Mouse (Mus musculus): ENCODE measurements at regions not wholly inside any gene's neighbourhood (a gene's known extent, or its start where the extent isn't known, plus 50 kb on each side); places are given as distances from the start of the nearest gene placed in this dataset.

GRCm38 (mm10) chr3:80025795-80026194 is 141.5 kb downstream of the Fam198b start:
- Histone ChIP-seq H3K9me3 (ENCODE audit: control insufficient read depth, low read length) (no peaks in the 10 kb centered on the region), H3K27ac (ENCODE audit: low read depth, low read length) (no peak overlapping the region), H3K4me2 (no peak overlapping the region), H3K27me3 (replicated peaks; ENCODE audit: control insufficient read depth, insufficient read depth, low read length) (no peaks in the 10 kb centered on the region), H3K36me3 (ENCODE audit: control insufficient read depth, insufficient read depth, low read length) (no peaks in the 10 kb centered on the region), H3K4me3 (ENCODE audit: low read depth, low read length) (no peak overlapping the region), H3K9ac (ENCODE audit: low read depth, low read length) (no peak overlapping the region), H3K4me1 (replicated peaks; ENCODE audit: control insufficient read depth, insufficient read depth, low read length) (no peaks in the 10 kb centered on the region)
- WGBS, result 84% methylated on average over 1 of the region's 1 CpGs
- ATAC-seq (replicated peaks; ENCODE audit: low FRiP score) (no peak), DNase-seq (ENCODE audit: low spot score) (no peak)

- WGBS, result 90% methylated on average over 3 of the region's 3 CpGs
- DNase-seq (ENCODE audit: low spot score), result no peak
- Histone ChIP-seq H3K27me3 (replicated peaks; ENCODE audit: control insufficient read depth, insufficient read depth, low read length) (no peaks in the 10 kb centered on the region), H3K9me3 (ENCODE audit: control insufficient read depth, low read length) (no peaks in the 10 kb centered on the region), H3K9ac (ENCODE audit: low read depth, low read length) (no peak overlapping the region), H3K4me2 (no peak overlapping the region), H3K4me3 (ENCODE audit: low read depth, low read length) (no peak overlapping the region), H3K36me3 (ENCODE audit: control insufficient read depth, insufficient read depth, low read length) (no peaks in the 10 kb centered on the region), H3K4me1 (replicated peaks; ENCODE audit: control insufficient read depth, insufficient read depth, low read length) (no peaks in the 10 kb centered on the region), H3K27ac (ENCODE audit: low read depth, low read length) (no peak overlapping the region)
- ATAC-seq (replicated peaks; ENCODE audit: low FRiP score), result no peak
Measured at GRCm38 (mm10) chr3:80033071-80033470, 148.7 kb downstream of the Fam198b start.

- H3K4me1 ChIP-seq (replicated peaks; ENCODE audit: control insufficient read depth, insufficient read depth, low read length), result no peaks in the 10 kb centered on the region
- H3K9ac ChIP-seq (ENCODE audit: low read depth, low read length), result no peak overlapping the region
- DNase-seq (ENCODE audit: low spot score) (no peak), ATAC-seq (replicated peaks; ENCODE audit: low FRiP score) (no peak)
- no peak overlapping the region for H3K27ac ChIP-seq (ENCODE audit: low read depth, low read length)
- no peak overlapping the region for H3K4me2 ChIP-seq
- WGBS, result 76% methylated on average over 11 of the region's 11 CpGs
- no peak overlapping the region for H3K4me3 ChIP-seq (ENCODE audit: low read depth, low read length)
- H3K27me3 ChIP-seq (replicated peaks; ENCODE audit: control insufficient read depth, insufficient read depth, low read length), result no peaks in the 10 kb centered on the region
- no peaks in the 10 kb centered on the region for H3K9me3 ChIP-seq (ENCODE audit: control insufficient read depth, low read length)
- no peaks in the 10 kb centered on the region for H3K36me3 ChIP-seq (ENCODE audit: control insufficient read depth, insufficient read depth, low read length)
Measured at GRCm38 (mm10) chr3:80038553-80039129, 154.3 kb downstream of the Fam198b start.

GRCm38 (mm10) chr3:80042756-80043484 is 158.6 kb downstream of the Fam198b start:
- DNase-seq (ENCODE audit: low spot score), result no peak
- Histone ChIP-seq H3K4me1 (replicated peaks; ENCODE audit: control insufficient read depth, insufficient read depth, low read length) (no peaks in the 10 kb centered on the region), H3K9ac (ENCODE audit: low read depth, low read length) (no peak overlapping the region), H3K9me3 (ENCODE audit: control insufficient read depth, low read length) (no peaks in the 10 kb centered on the region), H3K4me3 (ENCODE audit: low read depth, low read length) (no peak overlapping the region), H3K27ac (ENCODE audit: low read depth, low read length) (no peak overlapping the region), H3K4me2 (no peak overlapping the region), H3K27me3 (replicated peaks; ENCODE audit: control insufficient read depth, insufficient read depth, low read length) (no peaks in the 10 kb centered on the region), H3K36me3 (ENCODE audit: control insufficient read depth, insufficient read depth, low read length) (no peaks in the 10 kb centered on the region)
- 91% methylated on average over 5 of the region's 5 CpGs for WGBS
- no peak for ATAC-seq (replicated peaks; ENCODE audit: low FRiP score)

GRCm38 (mm10) chr3:80049495-80050225 is 165.3 kb downstream of the Fam198b start:
- H3K27ac ChIP-seq (ENCODE audit: low read depth, low read length), result no peak overlapping the region

GRCm38 (mm10) chr3:80050920-80051319 is 166.6 kb downstream of the Fam198b start:
- H3K27ac ChIP-seq (ENCODE audit: low read depth, low read length), result no peak overlapping the region
- WGBS, result 65% methylated on average over 4 of the region's 4 CpGs
- H3K9me3 ChIP-seq (ENCODE audit: control insufficient read depth, low read length), result no peaks in the 10 kb centered on the region

More at GRCm38 (mm10) chr3:80049495-80050225, 165.3 kb downstream of the Fam198b start:
- H3K9ac ChIP-seq (ENCODE audit: low read depth, low read length), result no peak overlapping the region
- ATAC-seq (replicated peaks; ENCODE audit: low FRiP score) (no peak), DNase-seq (ENCODE audit: low spot score) (no peak)
- no peaks in the 10 kb centered on the region for H3K9me3 ChIP-seq (ENCODE audit: control insufficient read depth, low read length)
- no peaks in the 10 kb centered on the region for H3K36me3 ChIP-seq (ENCODE audit: control insufficient read depth, insufficient read depth, low read length)
- H3K4me1 ChIP-seq (replicated peaks; ENCODE audit: control insufficient read depth, insufficient read depth, low read length), result peaks cover 9% of the 10 kb centered on the region
- H3K27me3 ChIP-seq (replicated peaks; ENCODE audit: control insufficient read depth, insufficient read depth, low read length), result no peaks in the 10 kb centered on the region
- 80% methylated on average over 5 of the region's 5 CpGs for WGBS
- no peak overlapping the region for H3K4me2 ChIP-seq
- no peak overlapping the region for H3K4me3 ChIP-seq (ENCODE audit: low read depth, low read length)

GRCm38 (mm10) chr3:80051963-80052362 is 167.6 kb downstream of the Fam198b start:
- WGBS, result 45% methylated on average over 4 of the region's 4 CpGs
- no peaks in the 10 kb centered on the region for H3K9me3 ChIP-seq (ENCODE audit: control insufficient read depth, low read length)
- no peak for ATAC-seq (replicated peaks; ENCODE audit: low FRiP score)
- no peak overlapping the region for H3K4me2 ChIP-seq
- no peak overlapping the region for H3K27ac ChIP-seq (ENCODE audit: low read depth, low read length)
- H3K36me3 ChIP-seq (ENCODE audit: control insufficient read depth, insufficient read depth, low read length), result no peaks in the 10 kb centered on the region
- no peak for DNase-seq (ENCODE audit: low spot score)
- no peak overlapping the region for H3K4me3 ChIP-seq (ENCODE audit: low read depth, low read length)
- H3K4me1 ChIP-seq (replicated peaks; ENCODE audit: control insufficient read depth, insufficient read depth, low read length), result peaks cover 9% of the 10 kb centered on the region
- no peak overlapping the region for H3K9ac ChIP-seq (ENCODE audit: low read depth, low read length)
- H3K27me3 ChIP-seq (replicated peaks; ENCODE audit: control insufficient read depth, insufficient read depth, low read length), result no peaks in the 10 kb centered on the region

More at GRCm38 (mm10) chr3:80050920-80051319, 166.6 kb downstream of the Fam198b start:
- no peaks in the 10 kb centered on the region for H3K36me3 ChIP-seq (ENCODE audit: control insufficient read depth, insufficient read depth, low read length)
- H3K4me3 ChIP-seq (ENCODE audit: low read depth, low read length), result no peak overlapping the region
- DNase-seq (ENCODE audit: low spot score) (no peak), ATAC-seq (replicated peaks; ENCODE audit: low FRiP score) (no peak)
- no peaks in the 10 kb centered on the region for H3K27me3 ChIP-seq (replicated peaks; ENCODE audit: control insufficient read depth, insufficient read depth, low read length)
- H3K9ac ChIP-seq (ENCODE audit: low read depth, low read length), result no peak overlapping the region
- peaks cover 9% of the 10 kb centered on the region for H3K4me1 ChIP-seq (replicated peaks; ENCODE audit: control insufficient read depth, insufficient read depth, low read length)
- H3K4me2 ChIP-seq, result no peak overlapping the region

GRCm38 (mm10) chr3:80052879-80053278 is 168.5 kb downstream of the Fam198b start:
- ATAC-seq (replicated peaks; ENCODE audit: low FRiP score), result peak; percentile 74
- no peak overlapping the region for H3K4me2 ChIP-seq
- H3K9ac ChIP-seq (ENCODE audit: low read depth, low read length), result no peak overlapping the region
- WGBS, result 11% methylated on average over 3 of the region's 3 CpGs
- DNase-seq (ENCODE audit: low spot score), result no peak
- H3K27ac ChIP-seq (ENCODE audit: low read depth, low read length), result no peak overlapping the region
- no peak overlapping the region for H3K4me3 ChIP-seq (ENCODE audit: low read depth, low read length)
- H3K9me3 ChIP-seq (ENCODE audit: control insufficient read depth, low read length), result no peaks in the 10 kb centered on the region
- H3K36me3 ChIP-seq (ENCODE audit: control insufficient read depth, insufficient read depth, low read length), result no peaks in the 10 kb centered on the region
- H3K27me3 ChIP-seq (replicated peaks; ENCODE audit: control insufficient read depth, insufficient read depth, low read length), result no peaks in the 10 kb centered on the region
- H3K4me1 ChIP-seq (replicated peaks; ENCODE audit: control insufficient read depth, insufficient read depth, low read length), result peaks cover 9% of the 10 kb centered on the region

Measured in liver, embryonic 11.5 days (tissue).